Mouse (Mus musculus) telencephalon, adult 2 months (tissue): ENCODE results near the gene Rexo2.
"Not testable (repeated sequence)": the region's sequence is repeated elsewhere in the genome, so short reads cannot be mapped to it uniquely, and the experiment has no call there.

ENCODE experiments used
- DNase-seq: peaks from one replicate; pipeline ENCODE4 v3.0.0-alpha.2; 2011; ENCODE audit warnings: low read depth, low spot score

Gene Rexo2

DNA sequence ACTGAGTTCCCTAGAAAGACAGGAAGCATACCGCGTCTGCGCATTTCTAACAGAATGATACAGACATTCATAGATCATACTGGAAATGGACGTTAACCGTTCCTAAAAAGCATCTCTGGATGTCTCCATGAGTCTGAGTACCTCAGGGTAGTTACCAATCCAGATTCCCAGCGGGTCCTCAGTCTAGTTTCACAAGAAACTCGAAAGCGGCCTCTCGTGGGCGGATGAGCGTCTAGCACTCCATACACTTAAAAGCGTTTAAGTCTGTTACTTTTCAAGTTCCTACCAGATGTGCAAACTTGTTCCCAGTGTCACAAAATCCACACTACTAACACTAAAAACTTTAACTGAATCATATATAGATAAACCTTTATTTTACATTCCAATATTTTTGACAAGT is 7.3 kb downstream of the Rexo2 start:
- no peak for DNase-seq

DNA sequence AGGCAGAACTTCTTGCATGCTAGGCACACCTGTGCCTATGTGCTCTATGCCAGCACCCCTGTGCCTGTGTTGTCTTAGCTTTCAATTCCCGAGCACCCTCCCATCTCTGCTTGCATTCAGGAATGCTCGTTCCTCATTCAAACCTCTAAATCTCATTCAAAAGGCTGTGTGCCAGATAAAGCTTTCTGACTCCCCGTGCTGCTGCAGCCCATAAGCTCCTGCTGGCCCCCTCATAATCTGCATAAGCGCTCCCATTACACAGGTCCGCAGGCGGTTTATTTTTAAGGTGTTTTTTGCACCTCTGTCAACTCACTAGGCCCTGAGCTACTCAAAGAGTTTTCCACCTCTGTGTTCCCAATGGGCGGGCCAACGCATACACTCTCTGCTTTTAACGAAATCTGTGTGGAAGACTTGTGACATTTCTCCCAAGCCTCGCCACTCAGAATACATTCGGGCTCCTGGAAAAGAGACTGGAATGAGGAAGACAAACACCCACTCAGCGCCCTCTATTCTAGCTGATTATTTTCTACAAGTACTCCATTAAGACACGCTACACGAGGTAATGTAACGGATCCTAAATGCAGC is 7.9 kb downstream of the Rexo2 start:
- DNase-seq = no peak

DNA sequence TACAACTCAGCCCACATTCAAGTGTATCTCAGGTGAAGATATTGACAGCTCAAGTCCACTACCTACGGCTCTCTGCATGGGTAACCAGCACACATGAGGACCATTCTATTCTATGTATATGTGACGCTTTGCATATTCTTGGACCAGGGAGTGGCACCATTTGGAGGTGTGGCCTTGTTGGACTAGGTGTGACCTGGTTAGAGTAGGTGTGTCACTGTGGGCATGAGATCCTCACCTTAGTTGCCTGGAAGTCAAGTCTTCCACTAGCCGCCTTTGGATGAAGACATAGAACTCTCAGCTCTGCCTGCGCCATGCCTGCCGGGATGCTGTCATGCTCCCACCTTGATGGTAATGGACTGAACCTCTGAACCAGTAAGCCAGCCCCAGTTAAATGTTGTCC is 13.0 kb downstream of the Rexo2 start:
- DNase-seq = not testable (repeated sequence)

DNA sequence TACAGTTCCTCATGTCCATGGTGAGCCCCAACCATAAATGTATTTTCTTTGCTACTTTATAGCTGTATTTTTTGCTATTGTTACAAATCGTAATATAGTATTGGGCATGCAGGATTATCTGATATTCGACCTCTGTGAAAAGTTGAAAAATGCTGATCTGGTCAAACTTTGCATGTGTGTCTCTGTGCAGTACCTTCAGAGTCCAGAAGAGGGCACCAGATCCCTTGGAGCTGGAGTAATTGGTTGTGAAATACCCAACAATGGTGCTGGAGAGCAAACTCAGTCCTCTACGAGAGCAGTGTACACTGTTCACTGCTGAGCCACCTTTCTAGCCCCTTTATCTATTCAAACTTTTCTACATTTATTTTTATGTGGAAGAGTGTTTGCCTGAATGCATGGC is 13.6 kb downstream of the Rexo2 start:
- DNase-seq = no peak

DNA sequence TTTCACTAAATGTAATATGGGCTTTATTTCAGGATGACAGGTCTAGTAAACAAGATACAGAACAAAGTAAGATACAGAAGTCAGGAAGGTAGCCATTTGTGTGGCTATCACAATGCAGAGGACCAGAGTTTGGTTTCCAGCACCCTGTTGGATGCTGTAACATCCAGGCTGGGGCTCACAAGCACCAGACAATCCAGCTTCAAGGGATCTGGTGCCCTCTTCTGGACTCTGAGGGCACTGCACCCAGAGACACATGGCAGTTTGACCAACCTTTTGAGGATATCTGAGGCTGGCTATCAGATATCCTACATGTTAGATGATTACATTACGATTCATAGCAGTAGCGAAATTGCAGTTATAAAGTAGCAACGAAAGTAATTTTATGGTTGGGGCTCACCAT is 14.8 kb downstream of the Rexo2 start:
- DNase-seq = no peak

DNA sequence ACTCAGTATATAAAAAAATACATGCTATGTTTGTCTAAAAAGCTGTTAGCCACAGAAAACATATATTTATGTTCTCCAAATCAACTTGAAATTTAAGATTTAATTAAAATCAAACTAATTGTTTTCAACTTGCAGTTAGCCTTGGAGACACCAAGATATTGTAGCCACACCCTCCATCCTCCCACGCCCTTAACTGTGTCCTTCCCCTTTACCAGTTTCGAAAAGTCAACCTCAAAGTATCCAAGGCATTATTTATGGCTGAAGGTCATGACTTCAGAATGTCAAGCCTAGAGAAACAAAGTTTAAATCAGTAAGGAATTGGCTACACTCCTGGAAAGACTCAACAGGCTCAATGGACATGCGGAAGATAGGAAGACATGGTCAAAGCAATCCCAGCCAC is 18.9 kb downstream of the Rexo2 start:
- no peak for DNase-seq

DNA sequence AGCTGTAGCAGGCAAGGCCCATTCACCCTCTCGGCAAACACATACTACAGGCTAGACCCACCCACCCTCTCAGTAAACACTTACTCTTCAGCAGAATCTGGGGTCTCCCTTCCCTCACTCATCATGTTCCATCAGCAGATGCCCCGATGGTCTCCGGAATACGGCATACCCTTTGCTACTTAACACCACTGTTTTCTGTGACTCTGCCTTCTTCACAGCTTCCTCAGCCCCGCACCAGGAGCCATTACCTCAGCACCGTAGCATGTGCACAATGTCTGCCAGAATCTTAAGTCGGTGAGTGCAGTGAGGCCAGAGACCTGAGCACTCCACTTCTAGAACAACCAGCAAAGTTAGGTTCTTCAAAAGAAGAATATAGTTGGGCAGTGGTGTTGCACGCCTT is 19.7 kb downstream of the Rexo2 start:
- DNase-seq = no peak

DNA sequence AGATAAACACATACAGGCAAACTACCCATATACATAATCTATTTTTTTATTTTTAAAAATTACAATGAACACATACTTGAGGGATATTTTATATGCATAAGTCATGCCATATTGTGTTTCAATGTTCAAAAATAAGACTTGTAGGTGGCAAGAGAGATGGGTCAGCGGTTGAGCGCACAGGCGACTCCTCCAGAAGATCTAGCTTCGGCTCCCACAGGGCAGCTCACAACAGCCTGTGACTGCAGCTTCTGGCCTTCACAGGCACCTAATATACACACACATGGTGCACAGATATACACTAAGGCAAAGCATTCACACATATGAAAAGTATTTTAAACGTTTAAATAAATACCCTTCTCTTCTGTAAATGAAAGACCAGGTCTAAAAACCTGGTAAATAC is 21.0 kb downstream of the Rexo2 start:
- no peak for DNase-seq

DNA sequence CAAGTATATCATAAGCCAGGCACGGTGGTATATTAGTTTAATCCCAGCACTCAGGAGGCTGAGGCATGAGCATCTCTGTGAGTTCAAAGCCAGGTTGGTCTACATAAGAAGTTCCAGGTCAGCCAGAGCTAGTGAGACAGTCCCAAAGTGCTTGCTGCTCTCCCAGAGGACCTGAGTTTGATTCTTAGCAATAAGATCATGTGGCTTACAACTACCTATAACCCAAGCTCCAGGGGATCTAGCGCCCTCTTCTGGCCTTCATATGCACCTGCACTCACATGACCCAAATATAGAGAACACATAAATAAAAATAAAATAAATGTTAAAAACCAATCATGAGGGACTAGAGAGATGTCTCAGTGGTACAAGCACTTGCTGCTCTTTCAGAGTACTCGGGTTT is 21.5 kb downstream of the Rexo2 start:
- DNase-seq = no peak

DNA sequence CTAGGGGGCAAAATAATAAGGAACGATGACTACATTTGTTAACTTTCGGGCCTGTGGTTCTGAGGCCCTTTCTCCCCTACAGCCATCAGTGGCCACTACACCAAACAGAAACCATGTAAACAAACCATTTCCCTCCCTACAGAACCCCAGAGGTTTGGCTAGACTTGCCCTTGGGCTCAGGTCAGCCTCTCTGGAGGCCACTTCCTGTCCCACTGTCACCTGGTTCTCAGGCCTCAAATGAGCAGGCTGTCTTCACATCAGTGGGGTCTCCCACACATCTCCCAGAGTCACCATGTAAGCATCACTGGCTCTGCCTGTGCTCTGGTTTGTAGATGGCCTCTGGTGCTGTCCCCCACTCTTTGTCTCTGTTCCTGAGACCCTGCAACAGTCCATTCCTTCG is 24.5 kb downstream of the Rexo2 start:
- no peak for DNase-seq

DNA sequence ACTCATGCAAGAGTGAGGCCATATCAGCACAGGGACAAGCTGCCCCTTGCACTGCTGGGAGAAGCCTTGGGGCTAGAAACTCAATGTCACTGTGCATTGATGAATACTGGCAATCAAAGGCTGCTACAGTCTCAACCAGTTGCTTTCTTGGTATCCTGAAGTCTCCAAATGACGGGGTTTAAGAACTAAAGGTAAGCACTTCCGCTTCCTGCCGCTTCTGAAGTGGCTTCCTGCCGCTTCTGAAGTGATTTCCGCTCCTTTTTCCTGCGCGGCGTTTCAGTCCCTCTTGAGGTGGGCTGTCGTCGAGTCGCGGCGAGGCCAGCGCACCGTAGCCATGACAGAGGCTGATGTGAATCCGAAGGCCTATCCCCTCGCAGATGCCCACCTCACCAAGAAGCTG is 30.4 kb downstream of the Rexo2 start:
- DNase-seq = no peak

DNA sequence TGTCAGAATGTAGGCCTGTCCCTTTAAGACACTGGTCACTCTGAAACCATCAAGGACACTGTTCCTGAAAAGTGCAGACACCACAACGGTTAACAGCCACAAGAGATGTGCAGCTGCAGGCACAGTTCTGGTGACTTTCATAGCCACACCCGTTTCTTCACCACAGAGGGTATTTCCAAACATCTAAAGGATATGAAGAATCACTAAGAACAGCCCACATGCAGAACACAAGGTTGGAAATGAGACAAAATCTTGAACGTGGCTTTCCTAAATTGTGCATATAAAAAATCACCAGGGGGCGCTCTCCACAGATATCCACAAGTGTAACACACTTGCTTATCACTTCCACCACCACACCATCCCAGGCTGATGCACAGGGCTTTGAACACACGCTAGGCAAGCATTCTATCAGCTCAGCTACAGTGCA is 32.6 kb downstream of the Rexo2 start:
- DNase-seq = no peak

DNA sequence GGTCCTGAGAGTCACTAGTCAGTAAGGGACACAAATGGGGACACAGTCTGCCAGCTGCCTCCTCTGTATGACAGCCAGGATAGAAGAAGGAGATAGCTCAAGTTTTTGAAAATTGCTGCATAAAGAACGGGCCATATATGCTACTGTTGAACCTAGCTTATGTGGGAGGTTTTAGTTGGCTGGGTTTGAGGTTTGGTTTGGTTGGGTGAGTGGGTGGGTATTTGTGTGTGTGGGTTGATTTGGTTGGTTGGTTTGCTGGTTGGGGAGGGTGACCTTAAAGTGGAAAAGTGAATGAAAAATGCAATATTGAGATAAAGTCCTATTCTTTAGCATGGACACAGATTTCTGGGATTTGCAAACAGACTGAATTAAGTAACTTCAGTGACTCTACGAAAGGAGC is 35.6 kb downstream of the Rexo2 start:
- no peak for DNase-seq

DNA sequence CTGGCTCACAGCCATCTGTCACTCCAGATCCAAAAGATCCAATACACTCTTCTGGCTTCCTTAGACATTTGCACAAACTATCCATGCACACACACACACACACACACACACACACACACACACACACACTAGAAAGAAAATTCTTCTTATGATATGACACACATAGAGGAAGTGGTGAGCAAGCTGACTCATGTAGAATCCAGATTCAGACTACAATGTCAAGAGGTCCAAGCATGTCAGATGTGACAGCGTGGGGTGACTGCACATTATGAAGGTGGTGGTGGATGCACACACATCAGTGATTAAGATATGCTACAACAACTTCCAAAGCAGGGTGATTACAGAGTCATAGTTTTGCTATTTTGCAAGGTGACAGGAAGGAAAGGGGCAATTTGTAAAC is 36.5 kb downstream of the Rexo2 start:
- DNase-seq = no peak

DNA sequence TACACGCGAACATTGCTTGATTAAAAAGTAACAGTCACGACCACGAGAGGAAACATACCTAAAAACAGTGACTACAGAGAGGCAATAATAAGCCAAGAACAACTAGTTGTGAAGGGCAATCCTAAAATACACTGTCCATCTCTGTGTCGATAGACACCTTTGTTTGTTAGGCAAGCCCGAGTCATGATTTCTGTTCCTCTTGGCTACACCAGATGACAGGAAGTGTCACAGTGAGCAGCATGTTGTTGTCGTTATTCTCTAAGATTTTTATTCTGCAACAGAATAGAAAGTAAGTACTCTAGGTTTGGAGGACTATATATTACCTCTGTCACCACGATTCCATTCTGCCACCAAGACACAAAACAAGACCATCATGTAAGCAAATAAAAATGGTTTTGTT is 48.0 kb downstream of the Rexo2 start:
- DNase-seq = no peak

DNA sequence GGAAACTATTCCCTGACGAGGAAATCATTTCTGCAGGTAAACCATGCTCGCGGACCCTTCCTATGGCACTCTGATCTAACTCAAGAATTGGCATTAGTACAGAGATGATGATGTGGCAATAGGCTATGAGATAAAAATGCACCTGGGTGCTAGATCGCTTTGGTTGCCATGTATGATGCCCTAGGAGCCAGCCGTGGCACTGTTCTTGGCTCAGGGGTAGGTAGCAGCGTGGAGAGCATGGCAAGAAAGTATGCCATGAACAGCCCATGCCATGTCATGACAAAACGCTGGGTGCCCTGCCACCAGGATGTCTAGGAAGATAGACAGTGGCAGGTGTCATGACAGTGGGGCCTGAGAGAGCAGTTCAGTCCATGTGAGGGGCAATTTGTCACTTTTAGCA is 53.2 kb downstream of the Rexo2 start:
- no peak for DNase-seq

DNA sequence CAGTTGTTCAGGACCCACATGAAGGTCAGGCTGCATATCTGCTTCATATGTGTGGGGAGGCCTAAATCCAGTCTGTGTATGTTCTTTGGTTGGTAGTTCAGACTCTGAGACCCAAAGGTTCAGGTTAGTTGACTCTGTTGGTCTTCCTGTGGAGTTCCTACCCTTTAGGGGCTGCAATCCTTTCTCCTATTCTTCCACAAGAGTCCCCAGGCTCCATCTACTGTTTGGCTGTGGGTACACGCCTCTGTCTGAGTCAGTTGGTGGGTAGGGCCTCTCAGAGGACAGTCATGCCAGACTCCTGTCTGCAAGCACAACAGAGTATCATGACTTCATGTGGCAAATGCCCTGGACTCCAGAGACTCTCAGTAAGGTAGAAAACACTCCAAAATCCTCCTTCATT is 57.2 kb downstream of the Rexo2 start:
- DNase-seq = no peak

DNA sequence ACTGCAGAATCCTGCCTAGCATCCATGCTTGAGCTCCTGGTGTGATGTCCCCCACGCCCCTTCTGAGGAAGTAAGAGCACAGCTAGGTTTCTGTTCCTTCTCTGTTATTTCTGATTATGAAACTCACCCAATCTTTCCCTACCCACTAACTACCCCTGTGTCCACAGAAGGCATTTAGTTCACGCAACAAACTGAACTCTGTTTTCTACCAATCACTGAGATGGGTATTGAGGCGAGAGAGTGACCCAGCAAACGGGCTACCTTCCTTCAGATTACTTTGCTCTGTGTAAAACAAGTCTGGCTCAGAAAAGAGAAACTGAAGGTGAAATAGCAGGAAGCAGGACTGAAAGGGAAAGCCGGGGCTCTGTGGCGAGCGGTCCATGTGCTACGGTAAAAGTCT is 58.0 kb downstream of the Rexo2 start:
- DNase-seq = no peak

DNA sequence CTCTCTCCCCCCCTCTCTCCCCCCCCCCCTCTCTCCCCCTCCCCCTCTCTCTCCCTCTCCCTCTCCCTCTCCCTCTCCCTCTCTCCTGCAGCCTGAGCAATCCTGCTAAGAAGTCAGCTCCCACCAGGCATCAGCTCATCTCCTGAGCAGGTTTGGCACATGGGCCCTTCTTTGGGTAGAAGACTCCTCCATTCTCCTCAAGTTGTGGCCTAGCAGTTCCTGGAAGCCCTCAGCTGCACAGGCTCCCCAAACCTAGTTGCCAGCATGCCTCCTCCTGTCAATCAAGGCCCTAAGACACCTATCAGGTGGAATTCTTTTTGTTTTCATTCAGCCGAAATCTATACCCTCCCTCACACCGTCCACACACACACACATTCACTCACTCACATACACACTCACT is 58.9 kb downstream of the Rexo2 start:
- DNase-seq = no peak

DNA sequence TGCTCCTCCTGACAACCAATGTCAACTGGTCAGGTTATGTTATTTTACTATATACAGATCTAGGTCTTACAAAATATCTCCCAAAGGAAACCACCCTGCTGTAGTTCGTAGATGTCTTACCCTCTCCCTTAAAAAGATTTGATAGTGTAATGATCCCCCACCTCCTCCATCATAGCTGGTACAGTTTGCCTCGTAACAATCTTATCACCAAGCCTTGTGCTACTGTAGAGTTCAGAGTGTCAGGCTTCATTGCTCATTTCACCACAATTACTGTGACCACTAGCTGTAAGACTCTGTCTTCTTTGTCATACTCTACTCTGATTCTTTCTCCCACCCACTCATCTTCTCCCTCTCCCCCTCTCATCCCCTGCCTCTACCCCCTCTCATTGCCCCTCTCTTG is 59.4 kb downstream of the Rexo2 start:
- no peak for DNase-seq

DNA sequence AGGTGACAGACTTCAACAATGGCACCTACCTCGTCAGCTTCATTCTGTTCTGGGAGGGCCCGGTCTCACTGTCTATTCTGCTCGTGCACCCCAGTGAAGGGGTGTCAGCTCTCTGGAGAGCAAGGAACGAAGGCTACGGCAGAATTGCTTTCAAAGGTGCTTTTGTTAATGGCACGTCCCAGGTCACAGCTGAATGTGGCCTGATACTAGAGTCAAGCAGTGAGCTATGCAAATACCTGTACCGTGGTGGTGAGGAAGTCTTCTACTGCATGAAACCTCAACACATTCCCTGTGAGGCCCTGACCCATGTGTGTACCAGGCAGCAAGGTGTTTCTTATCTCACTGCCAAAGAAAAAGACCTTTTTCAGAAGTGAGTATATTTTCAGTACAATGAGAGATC is 60.0 kb downstream of the Rexo2 start:
- DNase-seq = no peak

DNA sequence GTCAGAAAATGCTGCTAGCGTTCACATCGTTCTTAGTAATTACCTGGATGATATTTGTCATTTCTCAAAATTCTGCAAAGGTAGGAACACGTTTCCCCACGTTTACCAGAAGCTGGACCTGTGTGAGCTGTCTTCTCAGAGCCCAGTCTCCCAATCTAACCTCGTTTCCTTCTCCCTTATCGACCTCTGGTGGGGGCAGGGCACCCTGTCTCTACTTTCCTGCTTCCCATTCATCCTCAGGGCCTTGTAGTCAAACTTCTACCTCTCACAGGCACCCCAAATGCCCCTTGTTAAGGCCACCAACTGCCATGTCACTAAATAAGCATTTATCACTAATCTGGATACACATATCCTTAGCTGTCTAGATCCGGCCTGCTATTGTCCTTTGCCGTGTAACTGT is 61.6 kb downstream of the Rexo2 start:
- no peak for DNase-seq
